Mouse (Mus musculus): ENCODE results near the gene Gm10283. TPM values are rescaled to one million over a fixed set of nuclear protein-coding genes. Genes with fewer than 3 reads are reported as not detected.

Gene Gm10283
- polyA plus RNA-seq, 1 experiment from 2014 or later = not detected

- Histone ChIP-seq H3K4me3 (no peak overlapping the region), H3K9me3 (replicated peaks) (no peaks in the 10 kb centered on the region), H3K27me3 (replicated peaks) (no peaks in the 10 kb centered on the region), H3K36me3 (no peaks in the 10 kb centered on the region), H3K4me2 (no peak overlapping the region), H3K27ac (no peak overlapping the region), H3K9ac (no peak overlapping the region), H3K4me1 (no peaks in the 10 kb centered on the region)
- 58% methylated on average over 3 of the region's 3 CpGs for WGBS (ENCODE audit: insufficient replicate concordance)
- ATAC-seq = no peak
These were observed 64.4 kb downstream of the Gm10283 start for GRCm38 (mm10) chr8:60438557-60438956.

GRCm38 (mm10) chr8:60436872-60437271 is 66.1 kb downstream of the Gm10283 start:
- H3K36me3 ChIP-seq = no peaks in the 10 kb centered on the region
- H3K4me1 ChIP-seq = no peaks in the 10 kb centered on the region
- H3K4me3 ChIP-seq = no peak overlapping the region
- no peaks in the 10 kb centered on the region for H3K9me3 ChIP-seq (replicated peaks)
- no peaks in the 10 kb centered on the region for H3K27me3 ChIP-seq (replicated peaks)
- 70% methylated on average over 3 of the region's 3 CpGs for WGBS (ENCODE audit: insufficient replicate concordance)
- no peak for ATAC-seq
- no peak overlapping the region for H3K4me2 ChIP-seq
- no peak overlapping the region for H3K27ac ChIP-seq
- no peak overlapping the region for H3K9ac ChIP-seq

- no peak overlapping the region for H3K4me3 ChIP-seq
- no peak for ATAC-seq
- no peak overlapping the region for H3K27ac ChIP-seq
- no peak overlapping the region for H3K4me2 ChIP-seq
- H3K9me3 ChIP-seq (replicated peaks) = no peaks in the 10 kb centered on the region
- no peaks in the 10 kb centered on the region for H3K27me3 ChIP-seq (replicated peaks)
- no peaks in the 10 kb centered on the region for H3K4me1 ChIP-seq
- no peaks in the 10 kb centered on the region for H3K36me3 ChIP-seq
- H3K9ac ChIP-seq = no peak overlapping the region
- 79% methylated on average over 5 of the region's 5 CpGs for WGBS (ENCODE audit: insufficient replicate concordance)
These were observed 70.3 kb downstream of the Gm10283 start for GRCm38 (mm10) chr8:60432649-60433048.

- Histone ChIP-seq H3K27me3 (replicated peaks) (no peaks in the 10 kb centered on the region), H3K9me3 (replicated peaks) (no peaks in the 10 kb centered on the region), H3K4me1 (no peaks in the 10 kb centered on the region), H3K4me3 (no peak overlapping the region), H3K9ac (no peak overlapping the region), H3K4me2 (no peak overlapping the region), H3K36me3 (no peaks in the 10 kb centered on the region), H3K27ac (no peak overlapping the region)
- ATAC-seq = no peak
- 78% methylated on average over 8 of the region's 8 CpGs for WGBS (ENCODE audit: insufficient replicate concordance)
These were observed 96.6 kb downstream of the Gm10283 start for GRCm38 (mm10) chr8:60406358-60406757.

- Histone ChIP-seq H3K4me2 (no peak overlapping the region), H3K4me3 (no peak overlapping the region), H3K4me1 (no peaks in the 10 kb centered on the region), H3K9me3 (replicated peaks) (no peaks in the 10 kb centered on the region), H3K9ac (no peak overlapping the region), H3K36me3 (no peaks in the 10 kb centered on the region), H3K27me3 (replicated peaks) (no peaks in the 10 kb centered on the region), H3K27ac (no peak overlapping the region)
- WGBS (ENCODE audit: insufficient replicate concordance) = 26% methylated on average over 6 of the region's 6 CpGs
- ATAC-seq = no peak
These were observed 97.9 kb downstream of the Gm10283 start for GRCm38 (mm10) chr8:60404994-60405548.

GRCm38 (mm10) chr8:60393675-60394074 is 109.3 kb downstream of the Gm10283 start:
- no peaks in the 10 kb centered on the region for H3K4me1 ChIP-seq
- H3K27ac ChIP-seq = no peak overlapping the region
- ATAC-seq = no peak
- H3K9me3 ChIP-seq (replicated peaks) = no peaks in the 10 kb centered on the region
- H3K36me3 ChIP-seq = no peaks in the 10 kb centered on the region
- no peak overlapping the region for H3K4me2 ChIP-seq
- no peak overlapping the region for H3K4me3 ChIP-seq
- H3K9ac ChIP-seq = no peak overlapping the region
- no peaks in the 10 kb centered on the region for H3K27me3 ChIP-seq (replicated peaks)
- 52% methylated on average over 4 of the region's 4 CpGs for WGBS (ENCODE audit: insufficient replicate concordance)

GRCm38 (mm10) chr8:60386589-60386988 is 116.4 kb downstream of the Gm10283 start:
- Histone ChIP-seq H3K9me3 (replicated peaks) (no peaks in the 10 kb centered on the region), H3K36me3 (no peaks in the 10 kb centered on the region), H3K4me3 (no peak overlapping the region), H3K27ac (no peak overlapping the region), H3K4me1 (no peaks in the 10 kb centered on the region), H3K9ac (no peak overlapping the region), H3K4me2 (no peak overlapping the region), H3K27me3 (replicated peaks) (no peaks in the 10 kb centered on the region)
- 61% methylated on average over 2 of the region's 2 CpGs for WGBS (ENCODE audit: insufficient replicate concordance)
- ATAC-seq = no peak

Other genes starting within 250 kb of the Gm10283 start
- 3.4 and 5.0 TPM in 2 replicates for gene Aadat, start 2.7 kb upstream of the Gm10283 start, polyA plus RNA-seq (2016; fragmentation: Nextera tagmentation; extraction: Ambion mirVana)
- 0.44 and 0.48 TPM in 2 replicates for gene Mfap3l, start 129.6 kb upstream of the Gm10283 start, polyA plus RNA-seq (2016; fragmentation: Nextera tagmentation; extraction: Ambion mirVana)